Mouse (Mus musculus) A20 (cell line): ENCODE measurements around the gene Arid3a.
A peak's percentile ranks its signal among the peaks of the same experiment; 100 is the strongest.

Experiments
- DNase-seq: peaks from one replicate; pipeline ENCODE4 v3.0.0-alpha.2; 2011; ENCODE audit warnings: low read depth, low spot score

Arid3a gene

DNA sequence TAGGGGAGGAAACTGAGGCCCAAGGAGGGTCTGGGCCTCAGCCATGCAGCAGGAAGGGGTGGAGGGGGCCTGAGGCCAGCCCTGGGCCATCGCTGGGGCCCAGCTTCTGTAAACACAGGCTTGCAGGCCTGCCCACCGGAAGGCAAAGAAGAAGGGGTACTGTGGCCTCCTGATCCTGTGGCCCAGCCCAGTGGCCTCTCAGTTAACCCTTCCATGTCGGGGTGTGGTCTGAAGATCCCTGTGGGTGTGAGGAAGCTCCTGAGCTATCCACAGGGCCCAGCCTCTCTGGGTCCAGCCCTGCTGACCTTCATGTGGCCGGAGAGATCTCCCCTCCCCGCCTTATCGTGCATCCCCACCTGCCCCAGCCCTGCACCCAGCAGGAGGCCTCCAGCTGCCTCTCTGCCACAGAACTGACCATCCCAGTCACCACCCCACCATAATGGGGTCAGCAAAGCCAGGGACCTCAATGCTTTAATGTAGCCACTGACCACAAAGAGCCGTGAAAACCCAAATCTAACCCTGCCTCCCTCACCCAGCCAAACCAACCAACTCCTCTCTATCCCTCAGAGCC, 20.0 kb downstream of the Arid3a start:
- DNase-seq, result no peak

GRCm38 (mm10) chr10:79947502-79947901, 20.7 kb downstream of the Arid3a start:
- no peak for DNase-seq

DNA sequence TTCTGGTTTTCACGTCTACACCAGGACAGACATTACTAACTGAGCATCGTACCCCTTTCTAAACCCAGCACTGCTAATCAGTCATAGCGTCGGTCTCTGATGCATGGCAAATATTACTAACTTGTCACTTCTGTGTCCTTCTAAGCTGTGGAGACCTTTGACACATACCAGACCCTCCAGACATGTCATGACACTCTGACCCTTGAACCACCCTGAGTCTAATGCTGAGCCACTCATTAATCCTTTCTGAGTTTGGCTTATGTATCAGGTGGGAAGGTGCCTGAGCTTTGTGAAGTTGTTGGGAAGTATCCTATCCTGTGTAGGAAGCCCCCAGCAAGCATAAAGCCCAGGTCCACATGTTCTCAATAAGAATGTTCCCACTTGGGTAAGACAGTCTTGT, 23.0 kb downstream of the Arid3a start:
- no peak for DNase-seq

DNA sequence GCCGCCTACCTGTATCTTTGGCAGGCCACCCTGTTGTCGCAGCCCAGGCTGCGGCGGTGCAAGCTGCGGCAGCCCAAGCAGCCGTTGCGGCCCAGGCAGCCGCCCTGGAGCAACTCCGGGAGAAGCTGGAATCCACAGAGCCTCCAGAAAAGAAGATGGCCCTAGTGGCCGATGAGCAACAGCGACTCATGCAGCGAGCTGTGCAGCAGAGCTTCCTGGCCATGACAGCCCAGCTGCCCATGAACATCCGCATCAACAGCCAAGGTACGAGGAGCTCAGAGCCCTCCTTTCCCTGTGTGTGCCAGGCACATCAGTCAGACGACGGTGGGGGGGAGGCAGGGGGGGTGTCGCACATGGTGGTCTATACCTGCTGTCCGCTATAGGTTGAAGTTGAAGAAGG, 23.8 kb downstream of the Arid3a start:
- no peak for DNase-seq

DNA sequence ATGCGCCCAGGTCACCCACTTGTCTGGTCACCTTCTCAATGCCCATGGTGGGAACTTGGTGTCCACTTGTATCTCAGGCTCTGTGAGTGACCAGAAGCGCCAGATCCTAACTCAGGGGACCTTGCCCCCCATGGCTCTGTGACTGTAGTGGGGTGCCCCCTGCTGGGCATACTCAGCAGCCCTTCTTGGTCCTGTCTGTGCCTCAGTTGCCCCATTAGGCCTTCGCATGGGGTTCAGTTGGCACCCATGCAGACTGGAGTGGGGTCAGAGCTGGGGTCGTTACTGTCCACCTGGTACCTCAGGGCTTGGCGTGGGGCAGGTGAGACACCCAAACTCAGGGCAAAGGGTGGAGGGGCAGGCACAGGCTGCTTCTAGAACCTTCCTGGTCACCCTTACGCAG, 27.1 kb downstream of the Arid3a start:
- peak; percentile 60 for DNase-seq

DNA sequence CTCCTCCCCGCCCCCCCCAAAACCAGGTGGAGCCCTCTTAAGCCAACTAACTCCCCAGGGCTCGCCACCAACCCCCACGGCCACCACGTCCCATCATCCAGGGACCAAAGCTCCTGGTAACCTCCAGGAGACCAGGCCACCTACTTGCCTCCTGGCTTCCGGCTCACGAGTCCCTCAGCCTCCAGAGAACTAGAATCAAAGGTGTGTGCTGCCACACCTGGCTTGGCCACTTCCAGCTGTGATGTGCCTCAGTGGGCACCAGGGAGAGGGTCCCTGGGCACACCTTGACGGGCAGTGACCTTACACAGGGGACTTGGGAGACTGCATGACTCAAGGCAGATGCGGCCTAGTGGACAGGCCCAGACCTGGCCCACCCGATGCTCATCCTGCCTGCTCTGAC, 28.8 kb downstream of the Arid3a start:
- DNase-seq, result no peak

DNA sequence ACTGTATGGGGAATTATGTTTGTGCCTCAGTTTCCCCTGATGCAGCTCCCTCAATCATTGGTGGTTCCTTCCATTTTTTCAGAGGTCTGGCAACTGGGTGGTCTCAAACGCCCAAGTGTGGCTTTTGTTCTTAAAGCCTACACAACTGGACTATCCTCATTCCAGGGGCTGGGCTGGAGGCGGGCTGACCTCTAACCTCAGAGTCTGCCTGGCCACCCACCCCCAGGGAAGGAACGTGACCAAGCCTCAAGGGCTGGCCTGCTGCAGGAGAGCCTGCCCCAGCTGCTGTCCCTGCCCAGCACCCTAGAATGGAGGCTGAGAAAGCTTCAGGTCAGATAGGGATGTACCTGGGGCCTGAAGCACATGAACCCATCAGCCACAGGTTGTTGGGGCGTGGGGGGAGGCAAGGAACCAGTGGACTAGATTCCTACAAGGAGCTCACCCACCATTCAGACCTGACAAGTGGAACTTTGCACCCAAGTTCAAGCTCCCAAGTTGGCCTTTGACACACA, 29.9 kb downstream of the Arid3a start:
- DNase-seq, result no peak

DNA sequence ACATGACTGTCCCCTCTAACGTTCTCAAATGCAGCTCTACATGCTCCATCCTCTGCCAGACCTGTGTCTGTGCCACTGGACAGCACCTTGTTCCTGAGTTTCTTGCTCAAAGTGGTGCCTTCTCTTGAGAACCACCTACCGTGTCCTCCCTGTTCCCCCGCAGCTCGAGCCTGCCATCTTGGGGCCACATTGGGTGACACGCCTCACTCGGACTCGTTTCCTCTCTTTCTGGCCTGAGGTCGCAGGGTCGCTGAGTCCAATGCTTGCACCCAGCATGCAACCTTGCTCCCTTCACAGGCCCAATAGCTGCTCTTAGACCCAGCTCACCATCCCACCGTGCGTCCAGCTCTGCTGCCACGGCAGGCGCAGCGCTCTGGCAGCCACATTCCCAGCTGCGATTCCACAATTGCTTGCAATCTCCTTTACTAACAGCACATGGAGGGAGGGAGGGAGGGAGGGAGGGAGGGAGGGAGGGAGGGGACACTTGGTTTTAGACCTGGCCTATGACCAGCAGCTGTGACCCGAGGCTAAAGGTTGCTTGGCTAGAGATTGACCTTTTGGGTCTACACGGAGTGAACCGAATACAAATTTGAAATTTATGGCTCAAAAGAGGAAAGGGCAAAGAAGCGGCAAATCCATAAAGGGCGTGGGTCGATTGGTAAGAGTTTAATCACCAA, 31.4 kb downstream of the Arid3a start:
- peak; percentile 89 for DNase-seq

GRCm38 (mm10) chr10:79959412-79959811, 32.6 kb downstream of the Arid3a start:
- peak; percentile 52 for DNase-seq

GRCm38 (mm10) chr10:79959847-79960601, 33.2 kb downstream of the Arid3a start, which contains the start of gene Wdr18:
TSS of gene Wdr18 (plus strand) at chr10:79960152.
- DNase-seq, result peak; percentile 100

DNA sequence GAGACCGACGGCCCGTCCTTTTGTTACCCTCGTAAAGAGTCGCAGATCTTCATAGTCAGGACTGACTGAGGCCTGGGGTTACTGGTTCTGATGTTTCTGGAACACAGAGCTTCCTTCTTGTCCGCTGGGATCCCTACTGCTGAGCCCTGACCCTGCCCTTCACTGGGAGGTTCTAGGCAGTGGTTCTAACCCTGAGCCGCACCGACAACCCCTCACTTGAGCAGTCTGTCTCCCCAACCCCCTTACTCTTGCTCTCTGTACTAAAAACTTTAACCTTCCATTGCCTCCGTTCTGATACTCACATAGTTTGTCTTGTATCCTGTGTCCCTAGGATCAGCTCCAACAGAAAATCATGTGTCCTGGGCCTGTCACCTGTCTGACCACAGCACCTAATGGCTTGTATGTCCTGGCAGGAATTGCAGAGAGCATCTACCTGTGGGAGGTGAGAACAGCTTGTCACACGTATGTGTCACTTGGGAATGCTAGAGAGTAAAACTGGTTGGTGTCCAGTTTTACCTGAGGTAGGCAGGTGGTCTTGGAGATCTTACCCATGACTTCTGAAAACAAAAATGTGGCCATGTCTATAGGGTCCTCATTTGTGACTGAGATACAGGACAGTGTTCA, 33.9 kb downstream of the Arid3a start:
- no peak for DNase-seq

GRCm38 (mm10) chr10:79964727-79965126, 37.9 kb downstream of the Arid3a start:
- DNase-seq, result no peak

- DNase-seq, result no peak
Measured at GRCm38 (mm10) chr10:79965325-79965724, 38.5 kb downstream of the Arid3a start.

GRCm38 (mm10) chr10:79966886-79967400, 40.1 kb downstream of the Arid3a start:
- no peak for DNase-seq

GRCm38 (mm10) chr10:79968181-79968580, 41.3 kb downstream of the Arid3a start:
- DNase-seq, result no peak

DNA sequence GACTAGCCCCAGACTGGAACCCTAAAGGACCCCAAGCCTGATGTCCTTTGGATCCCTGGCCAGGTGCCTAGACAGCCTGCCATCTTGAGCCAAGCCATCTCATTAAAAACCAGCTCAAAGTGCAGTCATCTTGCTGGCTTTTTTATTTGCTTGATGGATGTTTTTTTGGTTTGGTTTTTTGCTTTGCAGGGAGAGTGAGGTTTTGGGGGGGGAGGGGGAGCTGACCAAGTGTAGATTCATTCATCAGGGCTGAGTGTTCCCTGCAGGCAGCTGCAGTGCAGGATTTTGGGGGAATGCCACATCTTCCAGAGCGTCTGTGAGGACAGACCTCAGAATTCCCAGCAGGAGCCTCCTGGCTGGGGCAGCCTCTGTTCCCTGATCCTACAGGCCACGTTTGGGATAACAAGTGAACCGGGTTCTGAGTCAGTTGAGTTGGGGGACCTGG, 42.3 kb downstream of the Arid3a start:
- no peak for DNase-seq

- DNase-seq, result no peak
Measured at GRCm38 (mm10) chr10:79970415-79971182, 43.8 kb downstream of the Arid3a start, which contains the start of gene Grin3b. TSS of gene Grin3b (plus strand) at chr10:79970715.

DNA sequence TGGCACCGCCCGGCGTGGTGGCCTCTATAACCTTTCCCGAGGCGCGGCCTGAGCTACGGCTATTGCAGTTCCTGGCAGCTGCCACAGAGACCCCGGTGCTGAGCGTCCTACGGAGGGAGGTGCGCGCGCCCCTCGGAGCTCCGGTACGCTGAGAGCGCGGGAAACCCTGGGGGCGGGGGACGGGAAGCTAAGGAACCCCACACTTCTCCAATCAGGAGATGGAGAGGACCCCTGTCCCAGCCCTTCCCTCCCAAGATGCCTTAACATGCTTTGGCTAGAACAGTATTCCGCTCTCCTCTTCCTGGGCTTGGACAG, 44.3 kb downstream of the Arid3a start:
- DNase-seq, result no peak

GRCm38 (mm10) chr10:79972831-79973230, 46.0 kb downstream of the Arid3a start:
- no peak for DNase-seq

DNA sequence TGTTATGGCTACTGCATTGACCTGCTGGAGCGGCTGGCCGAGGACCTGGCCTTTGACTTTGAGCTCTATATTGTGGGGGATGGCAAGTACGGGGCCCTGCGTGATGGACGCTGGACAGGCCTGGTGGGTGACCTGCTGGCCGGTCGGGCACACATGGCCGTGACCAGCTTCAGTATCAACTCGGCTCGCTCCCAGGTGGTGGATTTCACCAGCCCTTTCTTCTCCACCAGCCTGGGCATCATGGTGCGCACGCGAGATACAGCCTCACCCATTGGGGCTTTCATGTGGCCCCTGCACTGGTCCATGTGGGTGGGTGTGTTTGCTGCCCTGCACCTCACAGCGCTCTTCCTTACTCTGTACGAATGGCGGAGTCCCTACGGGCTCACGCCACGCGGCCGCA, 47.2 kb downstream of the Arid3a start:
- no peak for DNase-seq

- DNase-seq, result no peak
Measured at GRCm38 (mm10) chr10:79974668-79975067, 47.8 kb downstream of the Arid3a start.
